Mouse (Mus musculus) erythroblast, embryonic 14.5 days (primary cell): Measurements from ENCODE around the gene Peli2.

Experiments used
- GATA1 ChIP-seq: IDR thresholded peaks from 2 replicates; pipeline ENCODE4 v1.6.1; 2012; ENCODE audit warnings: low read length, inconsistent platforms, mixed read lengths
- TAL1 ChIP-seq: IDR thresholded peaks from 3 replicates; pipeline ENCODE4 v1.6.1; 2012; ENCODE audit warnings: low read length, inconsistent platforms, mixed read lengths

DNA sequence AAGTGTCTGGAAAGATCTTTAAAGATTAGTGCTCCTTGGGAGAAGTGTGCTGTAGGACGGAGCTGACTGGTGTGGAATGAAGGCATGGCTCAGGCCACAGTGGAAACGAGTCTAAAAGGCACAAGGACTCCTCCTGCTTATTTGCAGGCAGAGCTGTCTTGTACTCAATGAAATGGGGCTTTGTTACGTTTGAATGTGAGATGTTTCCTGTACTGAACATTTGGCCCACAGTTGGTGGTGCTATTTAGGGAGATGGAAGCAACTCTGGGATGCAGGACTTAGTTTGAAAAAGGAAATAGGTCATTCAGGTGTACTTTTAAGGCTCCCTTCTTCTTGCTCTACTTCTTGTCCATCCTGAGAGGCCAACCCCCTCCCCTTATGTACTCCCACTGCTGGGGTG, 192.6 kb downstream of the Peli2 start:
- TF ChIP-seq GATA1: no peak
- TF ChIP-seq TAL1: no peak
